In genomic region chr17:68999913-69000312, GRCm38 (mm10) we compare ENCODE assay signal across 18 mouse cellular contexts.
DNase-seq lines count a peak whose midpoint lies in the region; ATAC-seq and TF ChIP-seq lines count a peak whose summit lies in the region.
"Had no signal": no experiment of that assay in that cellular context is flagged by ENCODE, and none has a peak within 500 bp of the region (broad histone marks: within the 10 kb centered on the region; RNA-seq: fewer than 3 reads in every experiment).

No protein-coding gene starts in this region.

- ATAC-seq in midbrain, postnatal 0 days (ENCODE audit: low FRiP score): no peak
- ATAC-seq in midbrain, embryonic 15.5 days (replicated peaks): no peak
- ATAC-seq: forebrain, embryonic 15.5 days had no signal

- no peaks in the 10 kb centered on the region for H3K4me1 ChIP-seq in midbrain, postnatal 0 days (ENCODE audit: insufficient read depth, low read length)
- H3K4me1 ChIP-seq in midbrain, embryonic 15.5 days: no peaks in the 10 kb centered on the region
- H3K4me1 ChIP-seq: embryonic facial prominence, embryonic 12.5 days; forebrain, embryonic 15.5 days; heart, embryonic 15.5 days; hindbrain, embryonic 15.5 days had no signal

- H3K36me3 ChIP-seq in midbrain, postnatal 0 days (ENCODE audit: insufficient read depth, low read length): no peaks in the 10 kb centered on the region
- H3K36me3 ChIP-seq in midbrain, embryonic 15.5 days (replicated peaks): no peaks in the 10 kb centered on the region
- H3K36me3 ChIP-seq: embryonic facial prominence, embryonic 12.5 days; forebrain, embryonic 15.5 days; heart, embryonic 15.5 days; hindbrain, embryonic 15.5 days had no signal

- H3K9me3 ChIP-seq in midbrain, postnatal 0 days (ENCODE audit: low read length): no peaks in the 10 kb centered on the region
- no peaks in the 10 kb centered on the region for H3K9me3 ChIP-seq in midbrain, embryonic 15.5 days
- H3K9me3 ChIP-seq: embryonic facial prominence, embryonic 12.5 days; forebrain, embryonic 15.5 days; heart, embryonic 15.5 days; hindbrain, embryonic 15.5 days had no signal

- TF ChIP-seq CTCF in midbrain, postnatal 0 days (IDR thresholded peaks at IDR 0.05): no peak

- H3K27ac ChIP-seq in midbrain, postnatal 0 days (ENCODE audit: low read depth, low read length): no peak overlapping the region
- H3K27ac ChIP-seq in midbrain, embryonic 15.5 days: no peak overlapping the region
- H3K27ac ChIP-seq: embryonic facial prominence, embryonic 12.5 days; forebrain, embryonic 15.5 days; heart, adult 2 months; heart, embryonic 15.5 days; hindbrain, embryonic 15.5 days had no signal

- H3K9ac ChIP-seq in midbrain, postnatal 0 days (replicated peaks; ENCODE audit: low read length, poor library complexity, severe bottlenecking): no peak overlapping the region
- H3K9ac ChIP-seq in midbrain, embryonic 15.5 days: no peak overlapping the region
- H3K9ac ChIP-seq: embryonic facial prominence, embryonic 12.5 days; forebrain, embryonic 15.5 days; heart, embryonic 15.5 days; hindbrain, embryonic 15.5 days had no signal

- no peak overlapping the region for H3K4me2 ChIP-seq in midbrain, postnatal 0 days (ENCODE audit: low read depth, low read length, poor library complexity, severe bottlenecking)
- H3K4me2 ChIP-seq in midbrain, embryonic 15.5 days: no peak overlapping the region
- H3K4me2 ChIP-seq: embryonic facial prominence, embryonic 12.5 days; forebrain, embryonic 15.5 days; heart, embryonic 15.5 days; hindbrain, embryonic 15.5 days had no signal

- peak; percentile 8 for DNase-seq in adrenal gland, postnatal 10 days
- no peak for DNase-seq in adrenal gland, adult 18-20 months (ENCODE audit: low spot score in 2 of 2)
- peak; percentile 77 for DNase-seq in heart, adult 11 months
- DNase-seq in heart, adult 9 months (ENCODE audit: low spot score in 2 of 2): no peak
- DNase-seq in heart, postnatal 4 days: peak; percentile 6
- no peak for DNase-seq in heart, adult 8-10 months (ENCODE audit: low spot score)
- peak; percentile 42 for DNase-seq in midbrain, postnatal 0 days (ENCODE audit: low spot score)
- DNase-seq: adrenal gland, postnatal 25 days; cerebellum, adult 11 months; gastrocnemius, postnatal 36 days; kidney, adult 11 months; kidney, adult 9 months had no signal

- H3K4me3 ChIP-seq in midbrain, postnatal 0 days (ENCODE audit: low read depth, low read length): no peak overlapping the region
- H3K4me3 ChIP-seq in midbrain, embryonic 15.5 days: no peak overlapping the region
- H3K4me3 ChIP-seq: embryonic facial prominence, embryonic 12.5 days; forebrain, embryonic 15.5 days; heart, adult 2 months; heart, embryonic 15.5 days; hindbrain, embryonic 15.5 days had no signal

- WGBS in midbrain, postnatal 0 days: 81% methylated on average over 3 of the region's 3 CpGs
- WGBS in midbrain, embryonic 15.5 days: 85% methylated on average over 3 of the region's 3 CpGs

- H3K27me3 ChIP-seq in midbrain, postnatal 0 days (ENCODE audit: insufficient read depth, low read length): no peaks in the 10 kb centered on the region
- H3K27me3 ChIP-seq in midbrain, embryonic 15.5 days (replicated peaks): no peaks in the 10 kb centered on the region
- H3K27me3 ChIP-seq: embryonic facial prominence, embryonic 12.5 days; forebrain, embryonic 15.5 days; heart, embryonic 15.5 days; hindbrain, embryonic 15.5 days had no signal

Comparison
In these comparisons a context has a peak if more than half of its experiments do, and no peak if none do; other contexts are left out.
1. DNase-seq: peak in adrenal gland, postnatal 10 days (single experiment), heart, adult 11 months (single experiment), heart, postnatal 4 days (single experiment) and midbrain, postnatal 0 days (single experiment); none in adrenal gland, adult 18-20 months (0 of 2), heart, adult 9 months (0 of 2) and heart, adult 8-10 months (single experiment).